Mouse (Mus musculus) embryo, embryonic 11.5 days (tissue): ENCODE measurements around the gene Slc26a1.
A peak's percentile ranks its signal among the peaks of the same experiment; 100 is the strongest.
"Not testable (repeated sequence)": the region's sequence is repeated elsewhere in the genome, so short reads cannot be mapped to it uniquely, and the experiment has no call there.

ENCODE experiments used
- DNase-seq: peaks from one replicate; pipeline ENCODE4 v3.0.0-alpha.2; 2012; ENCODE audit warnings: low read depth, low spot score

Slc26a1 gene

DNA sequence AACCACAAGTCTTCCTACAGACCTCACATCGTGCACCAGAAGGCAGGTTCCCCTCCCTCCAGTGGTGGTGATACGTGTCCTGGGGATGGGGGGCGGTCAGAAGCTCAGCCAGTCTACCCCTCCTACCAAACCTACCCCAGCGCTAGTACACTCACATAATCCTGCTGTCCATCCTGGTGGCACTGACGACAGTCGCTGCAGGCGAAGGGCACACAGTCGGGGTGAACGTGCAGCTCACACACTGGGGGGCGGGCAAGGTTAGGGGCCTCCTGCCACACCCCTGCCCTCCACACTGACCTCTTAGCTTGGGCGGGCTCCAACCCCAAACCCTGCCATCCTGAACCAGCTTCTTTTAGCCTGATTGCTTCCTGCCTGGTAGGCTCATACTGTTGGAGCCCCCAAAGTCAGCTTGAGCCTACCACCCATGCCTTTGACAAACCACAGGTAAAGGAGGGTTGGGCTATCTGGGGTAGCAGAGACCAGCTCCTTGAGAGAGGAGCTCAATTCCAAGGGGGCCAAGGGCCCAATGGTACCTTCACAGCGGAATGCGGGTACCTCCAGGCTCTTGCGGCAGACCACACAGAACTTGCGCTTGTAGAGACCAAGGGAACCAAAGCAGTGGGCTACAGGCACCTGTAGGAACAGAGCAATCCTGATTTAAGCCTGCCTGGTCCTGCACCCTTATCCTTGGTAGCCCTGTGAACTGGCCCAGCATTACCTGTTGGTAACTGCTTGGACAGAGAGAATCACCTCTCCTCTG is 19.3 kb downstream of the Slc26a1 start:
- no peak for DNase-seq

GRCm38 (mm10) chr5:108655381-108655780 is 20.0 kb downstream of the Slc26a1 start:
- DNase-seq = no peak

GRCm38 (mm10) chr5:108654444-108654990 is 20.9 kb downstream of the Slc26a1 start:
- DNase-seq = no peak

DNA sequence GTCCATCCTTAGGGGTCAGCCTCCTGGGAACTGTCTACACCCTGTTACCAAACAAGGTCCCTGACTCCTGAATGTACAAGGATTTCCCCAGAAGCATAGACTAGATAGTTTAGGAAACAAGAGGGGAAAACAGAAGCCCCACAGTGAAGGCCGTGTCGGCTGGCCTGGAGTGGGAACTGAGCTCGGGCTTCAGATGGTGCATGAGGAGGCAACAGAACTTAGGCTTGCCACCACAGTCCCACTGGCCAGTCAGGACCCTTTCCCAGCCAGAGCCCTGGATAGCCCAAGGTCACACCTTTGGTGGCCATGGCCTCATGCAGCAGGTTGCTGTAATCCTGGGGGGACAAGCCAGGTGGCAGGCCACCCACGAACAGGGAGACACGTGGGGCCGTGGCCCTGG is 22.0 kb downstream of the Slc26a1 start:
- DNase-seq = no peak

DNA sequence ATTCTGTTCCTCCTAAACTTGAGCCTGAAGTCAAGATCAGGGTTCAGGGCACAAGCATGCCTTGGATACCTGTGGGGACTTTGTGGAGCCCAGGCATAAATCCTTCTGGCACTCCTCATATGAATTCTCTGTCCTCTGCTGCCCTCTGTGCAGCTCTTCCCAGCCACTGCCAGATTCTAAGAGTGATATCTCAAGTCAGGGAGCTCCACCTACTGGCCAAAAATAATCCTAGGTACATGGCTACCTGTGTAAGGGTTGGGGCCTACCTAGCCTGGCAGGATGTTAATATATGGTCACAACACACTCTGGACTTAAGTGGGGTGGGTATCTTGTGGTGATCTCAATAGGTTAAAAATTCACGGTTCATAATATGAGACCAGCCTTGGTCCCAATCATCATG is 23.5 kb downstream of the Slc26a1 start:
- peak; percentile 46 for DNase-seq

DNA sequence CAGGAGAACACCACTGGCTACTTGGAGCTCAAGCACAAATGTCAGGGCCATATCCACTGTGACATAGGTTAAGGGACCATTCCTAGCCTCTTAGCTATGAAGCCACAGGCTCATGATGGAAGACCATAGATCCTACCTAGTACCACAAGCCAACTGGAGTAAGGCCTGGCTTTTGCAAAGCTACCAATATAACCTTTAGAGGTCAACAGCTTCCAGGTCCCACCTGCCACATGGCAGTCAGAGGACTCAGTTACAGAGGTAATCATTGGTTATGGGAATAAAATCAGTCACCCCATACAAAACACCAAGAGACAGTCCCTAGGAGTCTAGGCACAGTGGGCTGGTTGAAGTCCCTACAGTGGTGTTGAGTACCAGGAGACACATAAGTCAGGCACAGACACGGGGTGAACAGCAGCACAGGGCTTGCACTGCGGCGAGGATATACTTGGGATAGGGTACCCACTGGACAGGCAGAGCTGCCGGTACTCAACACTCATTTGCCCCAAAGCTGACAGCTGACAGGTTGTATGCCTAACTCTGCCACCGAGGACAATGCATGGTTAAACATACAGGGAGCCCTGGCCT is 24.1 kb downstream of the Slc26a1 start:
- no peak for DNase-seq

DNA sequence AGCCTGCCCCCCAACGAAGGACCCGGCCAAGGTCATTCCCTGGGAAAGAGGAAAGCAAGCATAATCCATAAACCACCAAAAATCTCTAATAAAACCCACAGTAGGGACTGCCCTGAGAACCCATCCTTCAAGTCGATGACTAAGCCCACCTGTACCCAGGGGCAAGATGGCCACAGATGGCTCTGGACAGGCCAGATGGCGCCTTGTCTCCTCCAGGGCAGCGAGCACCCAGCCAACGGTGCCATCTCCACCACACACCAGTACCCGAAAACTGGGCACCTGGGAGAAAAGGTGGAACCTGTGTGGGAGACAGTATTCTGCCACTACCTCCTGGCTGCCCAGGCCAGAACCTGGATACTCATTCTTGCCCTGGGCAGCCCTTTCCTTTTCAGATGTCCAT is 25.0 kb downstream of the Slc26a1 start:
- DNase-seq = no peak

DNA sequence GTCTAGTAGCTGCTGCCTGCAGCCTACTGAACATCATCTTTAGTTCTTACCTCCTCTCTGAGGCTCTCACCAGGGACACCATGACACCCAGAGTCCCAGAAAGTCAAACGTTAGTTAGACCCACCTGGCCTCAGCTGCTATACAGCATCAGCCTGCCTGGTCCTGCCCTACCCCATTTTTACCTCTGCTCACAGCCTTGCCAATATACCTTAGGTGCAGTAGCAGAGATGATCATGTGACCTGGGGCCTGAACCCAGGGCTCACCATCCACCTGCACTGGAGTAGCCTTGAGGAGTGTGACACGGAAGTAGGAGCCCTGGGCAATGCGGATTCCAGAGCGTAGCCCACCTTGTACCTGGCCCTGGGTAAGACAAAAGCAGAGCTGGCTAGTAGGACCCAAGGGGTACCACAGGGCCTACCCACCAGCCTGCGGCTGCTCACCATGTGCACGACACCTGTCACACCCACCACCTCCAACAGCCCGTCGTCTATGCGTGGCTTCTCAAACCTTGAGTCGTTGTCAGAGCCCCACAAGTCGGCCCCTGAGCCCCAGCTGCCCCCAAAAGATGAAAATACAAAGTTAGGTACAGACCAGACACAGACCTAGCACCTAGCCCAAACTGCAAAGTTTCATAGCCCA is 26.3 kb downstream of the Slc26a1 start:
- no peak for DNase-seq

GRCm38 (mm10) chr5:108647820-108648465 is 27.4 kb downstream of the Slc26a1 start:
- DNase-seq = no peak

GRCm38 (mm10) chr5:108647311-108647710 is 28.1 kb downstream of the Slc26a1 start:
- no peak for DNase-seq

DNA sequence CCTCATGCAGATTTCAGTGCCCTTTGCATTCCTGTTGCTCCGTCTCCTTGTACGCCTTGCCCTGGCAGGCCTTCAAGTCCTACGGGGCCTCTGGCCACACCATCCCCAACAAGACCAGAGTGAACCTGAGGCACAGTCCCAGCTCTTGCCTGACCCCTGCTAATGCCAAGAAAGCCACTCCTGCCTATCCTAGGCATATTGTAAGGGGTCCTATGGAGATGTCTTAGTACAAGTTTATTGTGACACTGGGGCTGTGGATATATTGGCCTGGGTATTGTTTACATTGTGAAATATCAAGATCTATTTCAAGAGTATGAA is 29.1 kb downstream of the Slc26a1 start:
- DNase-seq = no peak

DNA sequence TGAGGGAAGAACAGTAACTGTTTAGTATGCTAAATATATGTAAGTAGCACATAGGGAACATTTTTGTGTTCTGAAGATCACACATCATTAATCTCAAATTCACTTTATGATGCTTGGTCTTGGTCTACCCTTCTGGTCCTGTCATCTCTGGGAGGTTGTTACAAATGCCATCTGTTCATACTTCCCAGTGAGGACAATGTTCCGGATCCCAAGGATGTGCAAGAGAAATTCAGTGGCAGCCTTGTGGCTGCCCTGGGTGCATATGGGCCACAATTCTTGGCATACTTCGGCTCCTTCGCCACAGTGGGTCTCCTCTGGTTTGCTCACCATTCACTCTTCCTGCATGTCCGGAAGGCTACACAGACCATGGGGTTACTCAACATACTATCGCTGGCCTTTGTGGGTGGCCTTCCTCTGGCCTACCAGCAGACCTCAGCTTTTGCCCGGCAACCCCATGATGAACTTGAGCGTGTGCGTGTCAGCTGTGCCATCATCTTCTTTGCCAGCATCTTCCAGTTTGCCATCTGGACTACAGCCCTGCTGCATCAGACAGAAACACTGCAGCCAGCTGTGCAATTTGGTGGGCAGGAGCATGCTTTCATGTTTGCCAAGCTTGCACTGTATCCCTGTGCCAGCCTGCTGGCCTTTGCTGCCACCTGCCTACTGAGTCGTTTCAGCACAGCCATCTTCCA is 29.6 kb downstream of the Slc26a1 start:
- DNase-seq = no peak

- DNase-seq = no peak
These were observed 31.7 kb downstream of the Slc26a1 start for GRCm38 (mm10) chr5:108643674-108644073.

DNA sequence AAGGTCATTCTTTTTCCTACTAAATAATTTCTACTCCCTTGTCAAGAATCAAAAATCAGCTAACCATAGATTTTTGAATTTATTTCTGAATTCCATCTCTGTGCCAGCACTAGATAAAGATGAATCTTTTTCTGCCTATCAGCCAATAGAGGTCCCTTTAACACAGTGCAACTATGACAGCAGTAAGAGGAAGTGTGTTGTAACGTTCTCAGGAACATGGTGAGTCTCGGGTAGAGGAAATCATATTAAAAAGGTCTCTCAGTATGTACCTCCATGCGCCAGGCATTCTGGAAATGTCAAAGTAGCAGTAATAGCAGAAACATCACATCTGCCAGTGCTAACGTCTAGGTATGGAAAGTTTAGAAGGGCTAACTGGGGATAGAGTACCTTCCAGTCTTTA is 39.2 kb downstream of the Slc26a1 start:
- DNase-seq = no peak

- DNase-seq = not testable (repeated sequence)
These were observed 41.3 kb downstream of the Slc26a1 start for GRCm38 (mm10) chr5:108634088-108634487.

DNA sequence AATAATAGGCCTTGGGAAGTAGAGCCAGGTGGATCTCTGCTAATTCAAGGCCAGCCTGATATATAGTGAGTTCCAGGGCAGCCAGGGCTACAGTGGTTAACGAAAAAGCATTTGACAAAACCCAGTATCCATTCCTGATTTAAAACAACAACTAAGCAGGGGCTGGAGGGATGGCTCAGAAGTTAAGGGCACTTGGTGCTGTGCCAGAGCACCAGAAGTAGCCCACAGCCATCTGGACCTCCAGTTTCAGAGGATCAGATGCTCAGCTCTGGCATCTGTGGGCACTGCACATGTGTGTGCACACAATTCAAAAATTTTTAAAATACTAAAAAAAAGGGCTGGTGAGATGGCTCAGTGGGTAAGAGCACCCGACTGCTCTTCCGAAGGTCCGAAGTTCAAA is 41.7 kb downstream of the Slc26a1 start:
- no peak for DNase-seq

- DNase-seq = peak; percentile 91
These were observed 45.5 kb downstream of the Slc26a1 start, which contains the start of the genes Gak and Tmem175 for GRCm38 (mm10) chr5:108629634-108630483. TSS of gene Gak (minus strand) at chr5:108629755. TSS of gene Tmem175 (plus strand) at chr5:108629770.

GRCm38 (mm10) chr5:108628891-108629633 is 46.3 kb downstream of the Slc26a1 start:
- DNase-seq = peak; percentile 3

- DNase-seq = no peak
These were observed 49.2 kb downstream of the Slc26a1 start for GRCm38 (mm10) chr5:108626050-108626660.
